Mouse (Mus musculus) CH12.LX (cell line): ENCODE data around the gene Macc1. TPM values are rescaled to one million over a fixed set of nuclear protein-coding genes. Genes with fewer than 3 reads are reported as not detected.

Source experiments
- DNase-seq: peaks from one replicate; pipeline ENCODE4 v3.0.0-alpha.2; 2013; ENCODE audit errors: extremely low read depth
- H3K27ac ChIP-seq: 2 replicates; pipeline ENCODE4 v1.5.1; 2012; ENCODE audit warnings: low read depth, mild to moderate bottlenecking, control low read depth, moderate library complexity; ENCODE audit not compliant: insufficient read depth
- H3K27me3 ChIP-seq: replicated peaks from 2 replicates; pipeline ENCODE3; 2012; ENCODE audit warnings: inconsistent platforms
- H3K36me3 ChIP-seq, 2 experiments: replicated peaks in 1 of 2; 2 replicates each; pipeline versions ENCODE3 to v1.6.1; 2012; ENCODE audit warnings: inconsistent platforms in 1 of 2, low read length in 1 of 2, mild to moderate bottlenecking in 1 of 2, mixed read lengths in 1 of 2, moderate library complexity in 1 of 2; ENCODE audit not compliant: control insufficient read depth in 1 of 2, insufficient read depth in 1 of 2
- H3K4me1 ChIP-seq, 2 experiments: 2 replicates each; pipeline ENCODE4 v1.6.1; 2012; ENCODE audit warnings: inconsistent platforms in 1 of 2, moderate library complexity in 1 of 2; ENCODE audit not compliant: insufficient read depth in 2 of 2, control insufficient read depth in 1 of 2
- H3K4me2 ChIP-seq: 2 replicates; pipeline ENCODE4 v1.6.1; 2012; ENCODE audit warnings: low read depth, mild to moderate bottlenecking, control low read depth; ENCODE audit not compliant: poor library complexity, insufficient read depth, severe bottlenecking
- H3K4me3 ChIP-seq, 3 experiments: fragments of 150-350 bp in 1 of 3; sonication (generic) in 1 of 3; replicated peaks in 1 of 3; 2 replicates each; pipeline versions ENCODE3 to v1.5.1; 2011 to 2012; ENCODE audit warnings: low read depth in 2 of 3, low read length in 2 of 3, mild to moderate bottlenecking in 2 of 3, moderate library complexity in 2 of 3, control low read depth in 1 of 3, improper control_type of control experiment in 1 of 3, inconsistent platforms in 1 of 3, mixed read lengths in 1 of 3; ENCODE audit not compliant: poor library complexity in 1 of 3
- H3K79me2 ChIP-seq: replicated peaks from 2 replicates; pipeline ENCODE4 v1.6.1; 2012; ENCODE audit warnings: mild to moderate bottlenecking, moderate library complexity; ENCODE audit not compliant: control insufficient read depth, poor library complexity, insufficient read depth, severe bottlenecking; ENCODE audit errors: extremely low read depth
- H3K9ac ChIP-seq: 2 replicates; pipeline ENCODE4 v1.6.1; 2012; ENCODE audit warnings: low read depth, mild to moderate bottlenecking, control low read depth, moderate library complexity; ENCODE audit not compliant: insufficient read depth
- H3K9me3 ChIP-seq: replicated peaks from 2 replicates; pipeline ENCODE3; 2012; ENCODE audit warnings: low read length, inconsistent platforms, mixed read lengths
- BHLHE40 ChIP-seq: IDR thresholded peaks from 2 replicates; pipeline ENCODE4 v1.6.1; 2011; ENCODE audit warnings: mild to moderate bottlenecking, low read depth, low read length, improper control_type of control experiment
- CHD1 ChIP-seq: IDR thresholded peaks from 2 replicates; pipeline ENCODE4 v1.6.1; 2012; ENCODE audit warnings: low read depth, low read length, improper control_type of control experiment, inconsistent platforms
- CHD2 ChIP-seq: IDR thresholded peaks from 2 replicates; pipeline ENCODE4 v1.6.1; 2011; ENCODE audit warnings: low read length, improper control_type of control experiment
- E2F4 ChIP-seq: IDR thresholded peaks from 2 replicates; pipeline ENCODE4 v1.6.1; 2011; ENCODE audit warnings: low read depth, low read length, improper control_type of control experiment; ENCODE audit not compliant: insufficient replicate concordance
- ELF1 ChIP-seq: IDR thresholded peaks from 2 replicates; pipeline ENCODE4 v1.6.1; 2014; ENCODE audit warnings: low read depth, mild to moderate bottlenecking, inconsistent platforms, low read length, improper control_type of control experiment
- EP300 ChIP-seq: IDR thresholded peaks from 2 replicates; pipeline ENCODE4 v1.6.1; 2011; ENCODE audit warnings: low read length, improper control_type of control experiment
- JUN ChIP-seq: IDR thresholded peaks from 2 replicates; pipeline ENCODE4 v1.6.1; 2011; ENCODE audit warnings: low read depth, mild to moderate bottlenecking, low read length, improper control_type of control experiment, moderate library complexity; ENCODE audit not compliant: insufficient read depth
- JUND ChIP-seq: conservative IDR thresholded peaks from 2 replicates; pipeline ENCODE4 v1.6.1; 2011; ENCODE audit warnings: low read depth, low read length, improper control_type of control experiment
- MAFK ChIP-seq: IDR thresholded peaks from 2 replicates; pipeline ENCODE4 v1.6.1; 2011; ENCODE audit warnings: low read length, improper control_type of control experiment; ENCODE audit not compliant: insufficient replicate concordance
- MAX ChIP-seq: IDR thresholded peaks from 2 replicates; pipeline ENCODE4 v1.6.1; 2011; ENCODE audit warnings: low read length, improper control_type of control experiment
- MAZ ChIP-seq: IDR thresholded peaks from 2 replicates; pipeline ENCODE4 v1.6.1; 2012; ENCODE audit warnings: low read depth, mild to moderate bottlenecking, inconsistent platforms, low read length, improper control_type of control experiment, moderate library complexity
- MEF2A ChIP-seq: IDR thresholded peaks from 2 replicates; pipeline ENCODE4 v1.6.1; 2014; ENCODE audit warnings: low read depth, mild to moderate bottlenecking, inconsistent platforms, low read length, improper control_type of control experiment, borderline replicate concordance
- MXI1 ChIP-seq: IDR thresholded peaks from 2 replicates; pipeline ENCODE4 v1.6.1; 2011; ENCODE audit warnings: mild to moderate bottlenecking, low read depth, low read length, improper control_type of control experiment
- NELFE ChIP-seq: IDR thresholded peaks from 2 replicates; pipeline ENCODE4 v1.6.1; 2011; ENCODE audit warnings: low read depth, low read length, improper control_type of control experiment
- NRF1 ChIP-seq: IDR thresholded peaks from 2 replicates; pipeline ENCODE4 v1.6.1; 2014; ENCODE audit warnings: low read depth, mild to moderate bottlenecking, inconsistent platforms, low read length, improper control_type of control experiment, moderate library complexity
- PAX5 ChIP-seq: IDR thresholded peaks from 2 replicates; pipeline ENCODE4 v1.6.1; 2012; ENCODE audit warnings: low read length, inconsistent platforms, mixed read lengths
- POLR2A ChIP-seq: IDR thresholded peaks from 2 replicates; pipeline ENCODE4 v1.6.1; 2011; ENCODE audit warnings: low read depth, mild to moderate bottlenecking, improper control_type of control experiment, low read length
- POLR2AphosphoS2 ChIP-seq: IDR thresholded peaks from 2 replicates; pipeline ENCODE4 v1.6.1; 2011; ENCODE audit warnings: low read depth, low read length, improper control_type of control experiment
- RAD21 ChIP-seq: IDR thresholded peaks from 2 replicates; pipeline ENCODE4 v1.6.1; 2011; ENCODE audit warnings: low read depth, mild to moderate bottlenecking, low read length, improper control_type of control experiment, moderate library complexity
- RCOR1 ChIP-seq: conservative IDR thresholded peaks from 2 replicates; pipeline ENCODE4 v1.6.1; 2012; ENCODE audit warnings: low read depth, mild to moderate bottlenecking, inconsistent platforms, low read length, improper control_type of control experiment
- TBP ChIP-seq: conservative IDR thresholded peaks from 2 replicates; pipeline ENCODE4 v1.6.1; 2011; ENCODE audit warnings: low read depth, low read length, improper control_type of control experiment
- TCF12 ChIP-seq: IDR thresholded peaks from 2 replicates; pipeline ENCODE4 v1.6.1; 2014; ENCODE audit warnings: low read depth, mild to moderate bottlenecking, inconsistent platforms, low read length, improper control_type of control experiment
- USF1 ChIP-seq: IDR thresholded peaks from 2 replicates; pipeline ENCODE4 v1.6.1; 2014; ENCODE audit warnings: low read depth, mild to moderate bottlenecking, inconsistent platforms, low read length, improper control_type of control experiment
- ZC3H11A ChIP-seq: IDR thresholded peaks from 2 replicates; pipeline ENCODE4 v1.6.1; 2012; ENCODE audit warnings: low read depth, mild to moderate bottlenecking, inconsistent platforms, low read length, improper control_type of control experiment
- ZKSCAN1 ChIP-seq: IDR thresholded peaks from 2 replicates; pipeline ENCODE4 v1.6.1; 2012; ENCODE audit warnings: low read depth, inconsistent platforms, low read length, improper control_type of control experiment, borderline replicate concordance
- dilution Hi-C: fragments of 300-500 bp; cut with MboI; formaldehyde crosslinking; loops from 2 replicates; pipeline ENCODE4 v1.14.3; 2020; ENCODE audit warnings: low sequenced_read_pairs; ENCODE audit not compliant: extremely low pct_unique_long_range_greater_than_20kb, extremely low pct_ligation_motif_present
- in situ Hi-C: fragments of 300-500 bp; cut with MboI; formaldehyde crosslinking; loops from 3 replicates; pipeline ENCODE4 v1.14.3; 2019; ENCODE audit warnings: low sequenced_read_pairs, low pct_ligation_motif_present, low pct_unique_long_range_greater_than_20kb, mixed read lengths
- polyA plus RNA-seq: library from polyadenylated mRNA; unstranded; fragments of >175 nt; gene quantifications from 2 replicates; pipeline ENCODE4 v1.2.1, GENCODE M21; 2012; ENCODE audit warnings: low read depth; ENCODE audit not compliant: insufficient read length
- total RNA-seq, 2 experiments: library from RNA; depleted of rRNA; stranded (reverse); fragments of 300-350 nt in 1 of 2; fragments of >200 nt in 1 of 2; gene quantifications; 2 replicates each; pipeline ENCODE4 v1.2.3; 2012 to 2014

The Macc1 gene
- total and polyA plus RNA-seq, 3 experiments, result 0.04 to 0.19 (median 0.13) TPM

DNA sequence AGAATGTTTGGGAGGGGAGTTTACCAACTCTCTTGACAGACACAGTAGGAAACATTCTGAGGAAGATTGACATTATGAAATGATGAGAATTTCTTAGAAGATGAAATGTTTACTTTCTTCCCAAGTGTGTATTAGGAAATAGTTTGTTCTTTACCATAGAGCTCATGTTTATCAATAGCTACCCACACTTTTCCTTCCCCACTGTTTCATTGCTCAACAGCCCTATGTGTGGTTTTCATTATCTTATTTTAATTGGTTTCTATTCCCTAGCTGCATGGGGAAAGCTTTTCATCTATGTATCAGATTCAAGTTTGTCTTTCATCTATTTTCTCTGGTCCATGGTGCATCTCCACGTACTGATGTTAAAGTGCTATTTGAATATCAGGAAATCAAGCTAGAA lies 37.8 kb upstream of the Macc1 start:
- TF ChIP-seq ELF1 (no peak), TBP (no peak), NELFE (no peak), CHD2 (no peak), BHLHE40 (no peak), ZC3H11A (no peak), JUN (no peak), USF1 (no peak), MEF2A (no peak), MXI1 (no peak), ZKSCAN1 (no peak), RCOR1 (no peak), POLR2A (no peak)
- Histone ChIP-seq H3K27ac (no peak overlapping the region), H3K9me3 (no peaks in the 10 kb centered on the region), H3K4me1 (no peaks in the 10 kb centered on the region), H3K36me3 (no peaks in the 10 kb centered on the region), H3K27me3 (no peaks in the 10 kb centered on the region), H3K79me2 (no peaks in the 10 kb centered on the region), H3K4me2 (no peak overlapping the region), H3K4me3 (no peak overlapping the region), H3K9ac (no peak overlapping the region)
- in situ Hi-C loops (no loop called here), dilution Hi-C loops (no loop called here)
- DNase-seq, result no peak

DNA sequence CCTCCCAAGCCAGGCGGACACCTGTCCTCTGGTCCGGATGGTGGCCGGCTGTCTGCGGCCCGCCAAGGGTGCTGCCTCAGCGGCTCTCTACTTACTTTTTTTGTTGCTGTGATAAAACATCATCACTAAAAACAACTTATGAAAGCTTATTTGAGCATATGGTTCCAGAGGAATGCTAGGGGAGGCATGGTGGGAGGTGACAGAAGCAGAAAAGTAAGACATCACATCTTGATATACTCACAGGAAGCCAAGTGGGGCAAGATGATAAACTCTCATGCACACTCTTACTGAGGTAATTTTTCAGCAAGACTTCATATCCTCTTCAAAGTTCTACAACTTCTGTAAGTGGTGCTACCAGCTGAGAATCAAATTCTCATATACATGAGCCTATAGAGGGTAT lies 22.5 kb upstream of the Macc1 start:
- Histone ChIP-seq H3K9me3 (no peaks in the 10 kb centered on the region), H3K27ac (no peak overlapping the region), H3K9ac (no peak overlapping the region), H3K4me1 (no peaks in the 10 kb centered on the region), H3K36me3 (no peaks in the 10 kb centered on the region), H3K4me3 (no peak overlapping the region), H3K27me3 (no peaks in the 10 kb centered on the region), H3K4me2 (no peak overlapping the region), H3K79me2 (no peaks in the 10 kb centered on the region)
- in situ Hi-C loops, result no loop called here
- dilution Hi-C loops, result no loop called here
- DNase-seq, result no peak
- TF ChIP-seq CHD1 (no peak), MAX (no peak), TCF12 (no peak), POLR2AphosphoS2 (no peak), NRF1 (no peak), EP300 (no peak), MAZ (no peak), JUND (no peak), E2F4 (no peak), RCOR1 (no peak), PAX5 (no peak), BHLHE40 (no peak), MEF2A (no peak), POLR2A (no peak), NELFE (no peak), MAFK (no peak), MXI1 (no peak), RAD21 (no peak)
- TF ChIP-seq, all 38 proteins: peak for 0
